Mouse (Mus musculus): Measurements from ENCODE around the gene Rbpj. TPM values are rescaled to one million over a fixed set of nuclear protein-coding genes. Genes with fewer than 3 reads are reported as not detected.

Rbpj gene
- polyA plus RNA-seq, 1 experiment, result 5.2 TPM

DNA sequence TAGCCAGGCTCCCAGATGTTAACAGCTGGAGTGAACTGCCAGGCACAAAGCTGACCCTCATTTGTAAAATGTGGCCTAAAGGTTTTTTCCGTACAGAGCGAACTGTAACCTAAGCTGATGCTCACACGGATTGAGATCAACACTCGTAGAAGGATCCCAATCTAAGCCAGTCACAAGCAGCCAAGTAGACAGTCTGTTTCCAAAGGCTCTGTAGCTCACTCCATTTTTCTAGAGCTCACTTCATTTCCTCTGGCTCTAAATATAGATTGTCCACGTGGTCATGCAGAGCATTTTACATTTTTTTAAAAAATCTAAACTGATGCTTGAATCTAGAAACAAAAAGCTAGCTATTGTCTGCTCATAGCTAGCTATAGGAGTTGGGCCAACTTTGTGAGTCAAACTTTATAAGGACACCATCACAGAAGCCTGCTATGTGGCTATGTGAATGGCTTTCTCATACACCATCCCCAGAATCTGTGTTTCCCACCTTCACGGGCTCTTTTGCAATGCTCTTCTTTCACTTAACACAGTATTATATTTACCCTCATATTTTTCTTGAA, 19.2 kb downstream of the Rbpj start:
- no peak for TF ChIP-seq POLR2A (IDR thresholded peaks at IDR 0.05; ENCODE audit: low read depth, low read length)
- no peak for TF ChIP-seq CTCF (IDR thresholded peaks at IDR 0.05; ENCODE audit: extremely low read depth, insufficient read length, insufficient replicate concordance, low read depth, low read length)
- H3K4me1 ChIP-seq (ENCODE audit: control insufficient read depth, insufficient read depth, insufficient read length, low read length), result no peaks in the 10 kb centered on the region
- no peaks in the 10 kb centered on the region for H3K36me3 ChIP-seq (ENCODE audit: control insufficient read depth, insufficient read depth, low read length)
- no peak overlapping the region for H3K27ac ChIP-seq (ENCODE audit: insufficient read depth, low read depth, low read length)
- H3K4me3 ChIP-seq (ENCODE audit: low read depth, low read length), result no peak overlapping the region
- no peaks in the 10 kb centered on the region for H3K27me3 ChIP-seq (ENCODE audit: control insufficient read depth, insufficient read depth, low read length)
- WGBS, result 82% methylated on average over 6 of the region's 6 CpGs

DNA sequence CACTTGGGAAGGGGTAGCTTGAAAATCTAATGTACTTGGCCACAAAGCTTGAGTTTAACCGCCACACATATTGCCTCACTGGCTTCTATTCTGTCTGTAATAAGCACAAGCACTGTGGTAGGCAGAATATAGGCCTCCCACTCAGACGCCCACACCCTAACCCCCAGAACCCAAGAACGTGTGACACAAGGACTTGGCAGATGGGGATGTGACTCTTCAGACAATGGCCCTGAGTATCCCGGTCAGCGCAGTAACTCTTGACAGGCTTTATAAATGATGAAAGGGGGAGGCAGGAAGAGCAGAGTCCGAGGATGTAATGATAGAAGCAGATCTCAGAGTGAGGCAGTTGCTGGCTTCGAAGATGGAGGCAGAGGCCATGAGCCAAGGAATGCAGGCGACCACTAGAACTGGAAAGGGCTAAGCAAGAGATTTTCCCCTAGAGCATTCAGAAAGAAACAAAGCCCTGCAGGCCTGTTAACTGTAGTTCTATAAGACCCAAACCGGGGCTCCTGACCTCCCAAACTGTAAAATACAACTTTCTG, 20.1 kb downstream of the Rbpj start:
- Histone ChIP-seq H3K27ac (ENCODE audit: insufficient read depth, low read depth, low read length) (no peak overlapping the region), H3K4me1 (ENCODE audit: control insufficient read depth, insufficient read depth, insufficient read length, low read length) (no peaks in the 10 kb centered on the region), H3K27me3 (ENCODE audit: control insufficient read depth, insufficient read depth, low read length) (no peaks in the 10 kb centered on the region), H3K4me3 (ENCODE audit: low read depth, low read length) (no peak overlapping the region), H3K36me3 (ENCODE audit: control insufficient read depth, insufficient read depth, low read length) (no peaks in the 10 kb centered on the region)
- WGBS, result 77% methylated on average over 9 of the region's 9 CpGs
- TF ChIP-seq CTCF (IDR thresholded peaks at IDR 0.05; ENCODE audit: extremely low read depth, insufficient read length, insufficient replicate concordance, low read depth, low read length) (no peak), POLR2A (IDR thresholded peaks at IDR 0.05; ENCODE audit: low read depth, low read length) (no peak)

DNA sequence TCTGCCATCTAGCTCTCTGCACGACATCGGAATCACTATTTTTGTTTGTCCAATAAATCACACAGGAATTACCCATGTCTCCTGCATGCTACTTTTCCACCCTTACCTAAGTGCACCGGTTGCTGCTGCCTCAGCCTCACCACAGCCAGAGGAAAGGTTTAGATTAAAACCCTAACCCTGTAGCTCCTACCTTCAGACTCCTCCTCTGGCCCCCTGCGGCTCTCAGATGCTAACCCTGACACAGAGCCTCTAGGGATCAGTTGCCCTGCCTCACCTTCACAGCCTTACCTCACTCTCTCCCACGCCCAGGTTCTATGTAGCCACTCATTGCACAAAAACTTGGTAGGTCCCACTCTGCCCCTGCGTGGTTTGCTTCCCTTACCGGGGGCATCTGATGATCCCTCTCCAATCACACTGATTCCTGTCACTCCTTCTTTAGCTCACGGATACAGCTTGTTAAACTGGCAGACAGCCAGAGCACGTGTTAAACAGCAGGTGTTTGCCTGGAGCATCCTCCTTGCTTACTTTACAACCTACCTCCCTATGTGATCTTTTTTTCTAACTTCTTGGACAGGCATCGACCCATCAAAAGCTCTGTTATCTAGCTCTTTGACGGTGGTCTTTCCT, 21.1 kb downstream of the Rbpj start:
- no peaks in the 10 kb centered on the region for H3K27me3 ChIP-seq (ENCODE audit: control insufficient read depth, insufficient read depth, low read length)
- H3K4me1 ChIP-seq (ENCODE audit: control insufficient read depth, insufficient read depth, insufficient read length, low read length), result no peaks in the 10 kb centered on the region
- WGBS, result 24% methylated on average over 11 of the region's 11 CpGs
- no peaks in the 10 kb centered on the region for H3K36me3 ChIP-seq (ENCODE audit: control insufficient read depth, insufficient read depth, low read length)
- no peak for TF ChIP-seq POLR2A (IDR thresholded peaks at IDR 0.05; ENCODE audit: low read depth, low read length)
- TF ChIP-seq CTCF (IDR thresholded peaks at IDR 0.05; ENCODE audit: extremely low read depth, insufficient read length, insufficient replicate concordance, low read depth, low read length), result no peak
- no peak overlapping the region for H3K4me3 ChIP-seq (ENCODE audit: low read depth, low read length)
- H3K27ac ChIP-seq (ENCODE audit: insufficient read depth, low read depth, low read length), result no peak overlapping the region

DNA sequence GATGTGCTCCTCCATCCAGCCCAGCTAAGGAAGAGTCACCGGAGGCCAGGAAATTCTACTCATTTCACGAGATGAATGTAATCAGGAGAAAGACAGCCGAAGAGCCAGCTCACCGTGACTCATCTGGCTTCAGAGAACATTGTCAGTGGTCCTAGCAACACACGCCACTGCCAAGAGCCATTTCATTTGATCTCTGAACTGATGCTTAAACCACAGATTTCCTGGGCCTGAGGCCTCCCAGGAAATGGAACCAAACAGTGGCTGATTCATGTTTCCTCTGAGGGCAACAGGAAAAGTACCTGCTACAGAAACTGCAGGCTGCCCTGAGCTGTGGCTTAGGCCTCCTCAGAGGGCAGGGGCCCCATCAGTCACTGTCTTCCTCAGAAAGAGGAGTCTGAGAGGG, 24.7 kb downstream of the Rbpj start:
- TF ChIP-seq CTCF (IDR thresholded peaks at IDR 0.05; ENCODE audit: extremely low read depth, insufficient read length, insufficient replicate concordance, low read depth, low read length) (no peak), POLR2A (IDR thresholded peaks at IDR 0.05; ENCODE audit: low read depth, low read length) (no peak)
- H3K36me3 ChIP-seq (ENCODE audit: control insufficient read depth, insufficient read depth, low read length), result no peaks in the 10 kb centered on the region
- H3K27ac ChIP-seq (ENCODE audit: insufficient read depth, low read depth, low read length), result no peak overlapping the region
- WGBS, result 47% methylated on average over 5 of the region's 5 CpGs
- H3K27me3 ChIP-seq (ENCODE audit: control insufficient read depth, insufficient read depth, low read length), result no peaks in the 10 kb centered on the region
- no peak overlapping the region for H3K4me3 ChIP-seq (ENCODE audit: low read depth, low read length)
- H3K4me1 ChIP-seq (ENCODE audit: control insufficient read depth, insufficient read depth, insufficient read length, low read length), result no peaks in the 10 kb centered on the region

DNA sequence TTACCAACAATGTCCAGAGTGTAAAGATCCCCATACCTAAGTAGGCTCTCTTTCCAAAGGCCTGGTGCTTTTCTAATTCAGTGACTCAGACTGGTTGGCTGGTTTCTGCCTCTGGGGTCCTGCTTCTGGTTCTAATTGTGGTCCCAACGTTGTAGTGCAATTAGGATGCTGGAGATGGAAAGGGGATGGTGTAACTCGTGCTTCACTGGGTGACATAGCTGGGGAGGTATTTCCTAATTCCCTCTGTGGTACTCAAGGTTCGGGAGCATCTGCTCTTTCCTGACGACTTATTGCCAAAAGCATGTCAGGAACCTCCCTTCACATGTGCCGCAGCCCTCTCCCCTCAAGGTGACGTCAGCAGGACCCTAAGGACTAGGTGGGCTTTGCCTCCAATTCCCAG, 27.8 kb downstream of the Rbpj start:
- Histone ChIP-seq H3K27me3 (ENCODE audit: control insufficient read depth, insufficient read depth, low read length) (no peaks in the 10 kb centered on the region), H3K27ac (ENCODE audit: insufficient read depth, low read depth, low read length) (no peak overlapping the region), H3K36me3 (ENCODE audit: control insufficient read depth, insufficient read depth, low read length) (no peaks in the 10 kb centered on the region), H3K4me1 (ENCODE audit: control insufficient read depth, insufficient read depth, insufficient read length, low read length) (no peaks in the 10 kb centered on the region), H3K4me3 (ENCODE audit: low read depth, low read length) (no peak overlapping the region)
- 69% methylated on average over 6 of the region's 6 CpGs for WGBS
- TF ChIP-seq CTCF (IDR thresholded peaks at IDR 0.05; ENCODE audit: extremely low read depth, insufficient read length, insufficient replicate concordance, low read depth, low read length) (no peak), POLR2A (IDR thresholded peaks at IDR 0.05; ENCODE audit: low read depth, low read length) (no peak)

DNA sequence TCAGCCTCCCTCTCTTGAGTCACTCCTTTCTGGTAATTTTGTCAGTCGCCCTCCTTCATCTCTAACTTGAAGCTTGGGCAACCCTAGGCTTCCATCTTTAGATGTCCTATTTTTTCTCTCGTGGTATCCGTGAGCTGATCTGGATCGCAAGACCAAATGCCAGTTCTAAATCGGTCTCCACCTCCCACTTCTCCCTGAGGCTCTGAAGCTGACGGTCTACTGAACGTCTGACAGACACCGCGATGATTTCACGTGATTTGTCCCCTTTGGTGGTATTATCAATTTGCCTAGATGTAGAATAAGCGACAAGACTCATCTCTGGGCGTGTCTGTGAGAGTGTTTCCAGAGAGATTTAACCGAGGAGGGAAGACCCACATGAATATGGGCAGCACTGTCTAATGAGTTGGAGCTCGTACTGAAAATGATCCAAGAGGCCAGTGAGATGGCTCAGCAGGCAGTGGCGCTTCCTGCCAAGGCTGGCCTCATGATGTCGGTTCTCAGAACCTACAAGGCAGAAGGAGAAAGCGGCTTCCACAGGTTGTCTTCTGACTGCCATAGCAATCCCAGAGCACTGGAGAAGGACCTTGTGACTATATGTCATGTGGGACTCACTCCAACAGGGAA, 28.7 kb downstream of the Rbpj start:
- WGBS, result 88% methylated on average over 17 of the region's 17 CpGs
- Histone ChIP-seq H3K4me3 (ENCODE audit: low read depth, low read length) (no peak overlapping the region), H3K4me1 (ENCODE audit: control insufficient read depth, insufficient read depth, insufficient read length, low read length) (no peaks in the 10 kb centered on the region), H3K27ac (ENCODE audit: insufficient read depth, low read depth, low read length) (no peak overlapping the region), H3K27me3 (ENCODE audit: control insufficient read depth, insufficient read depth, low read length) (no peaks in the 10 kb centered on the region), H3K36me3 (ENCODE audit: control insufficient read depth, insufficient read depth, low read length) (no peaks in the 10 kb centered on the region)
- no peak for TF ChIP-seq POLR2A (IDR thresholded peaks at IDR 0.05; ENCODE audit: low read depth, low read length)
- TF ChIP-seq CTCF (IDR thresholded peaks at IDR 0.05; ENCODE audit: extremely low read depth, insufficient read length, insufficient replicate concordance, low read depth, low read length), result no peak

DNA sequence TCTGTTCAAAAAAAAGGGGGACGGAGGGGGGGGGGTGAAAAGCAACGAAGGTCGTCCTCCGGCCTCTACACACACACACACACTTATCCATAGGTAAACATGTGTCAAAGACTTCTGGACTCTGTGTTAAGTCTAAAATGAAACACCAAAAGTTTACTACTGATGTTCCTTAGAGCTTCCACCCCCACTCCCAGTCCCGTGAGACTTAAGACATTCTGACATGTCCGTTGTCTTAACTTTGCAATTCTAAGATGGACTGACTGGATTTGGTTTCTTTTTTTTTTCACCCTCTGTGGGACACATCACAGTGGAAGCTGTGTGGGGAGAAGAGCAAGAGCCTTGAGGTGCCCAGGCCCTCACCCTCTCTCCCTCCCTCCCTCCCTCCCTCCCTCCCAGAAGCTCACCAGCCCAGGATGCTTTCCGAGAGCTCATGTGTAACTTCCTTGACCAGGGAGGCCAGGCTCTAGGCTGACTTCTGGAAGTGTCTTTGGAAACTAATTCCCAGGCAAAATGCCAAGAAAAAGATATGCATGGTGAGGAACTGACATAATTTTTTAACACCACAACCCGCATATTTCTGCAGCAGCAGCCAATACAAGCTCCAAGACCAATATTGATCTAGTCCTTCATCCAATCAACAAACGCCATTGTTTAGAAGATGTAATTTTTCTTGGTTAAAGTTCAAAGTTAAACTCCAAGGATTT, 31.0 kb downstream of the Rbpj start:
- TF ChIP-seq CTCF (IDR thresholded peaks at IDR 0.05; ENCODE audit: extremely low read depth, insufficient read length, insufficient replicate concordance, low read depth, low read length) (no peak), POLR2A (IDR thresholded peaks at IDR 0.05; ENCODE audit: low read depth, low read length) (no peak)
- H3K36me3 ChIP-seq (ENCODE audit: control insufficient read depth, insufficient read depth, low read length), result no peaks in the 10 kb centered on the region
- 41% methylated on average over 9 of the region's 9 CpGs for WGBS
- H3K27me3 ChIP-seq (ENCODE audit: control insufficient read depth, insufficient read depth, low read length), result no peaks in the 10 kb centered on the region
- H3K4me1 ChIP-seq (ENCODE audit: control insufficient read depth, insufficient read depth, insufficient read length, low read length), result no peaks in the 10 kb centered on the region
- H3K4me3 ChIP-seq (ENCODE audit: low read depth, low read length), result no peak overlapping the region
- no peak overlapping the region for H3K27ac ChIP-seq (ENCODE audit: insufficient read depth, low read depth, low read length)

Data from small intestine, adult 2 months (tissue).